Mouse (Mus musculus) cortical plate, adult 2 months (tissue): Measurements from ENCODE around the gene Ccdc58. TPM values are rescaled to one million over a fixed set of nuclear protein-coding genes. Genes with fewer than 3 reads are reported as not detected.

Experiments
- H3K27ac ChIP-seq: fragments of 200-500 bp; 2 replicates; pipeline ENCODE4 v1.5.1; 2012; ENCODE audit warnings: low read length, control low read depth, inconsistent platforms; ENCODE audit not compliant: insufficient read depth
- H3K4me1 ChIP-seq: fragments of 200-500 bp; 2 replicates; pipeline ENCODE4 v1.6.1; 2011; ENCODE audit warnings: low read length; ENCODE audit not compliant: control insufficient read depth, insufficient read depth
- H3K4me3 ChIP-seq: fragments of 200-500 bp; 2 replicates; pipeline ENCODE4 v1.5.1; 2011; ENCODE audit warnings: mild to moderate bottlenecking, low read length, control low read depth; ENCODE audit not compliant: insufficient read depth
- CTCF ChIP-seq: fragments of 200-500 bp; IDR thresholded peaks from 2 replicates; pipeline ENCODE4 v1.5.1; 2011; ENCODE audit warnings: mild to moderate bottlenecking, control low read depth, low read length; ENCODE audit not compliant: insufficient read depth; ENCODE audit errors: extremely low read depth
- POLR2A ChIP-seq: fragments of 200-500 bp; IDR thresholded peaks from 2 replicates; pipeline ENCODE4 v1.6.1; 2011; ENCODE audit warnings: mild to moderate bottlenecking, low read length, control low read depth; ENCODE audit not compliant: insufficient read depth; ENCODE audit errors: extremely low read depth
- polyA plus RNA-seq: library from polyadenylated mRNA; depleted of rRNA; stranded (reverse); fragments of >200 nt; gene quantifications from 2 replicates; pipeline ENCODE4 v1.2.3, GENCODE M21; 2012; rRNA removed

Ccdc58 gene
- polyA plus RNA-seq, 1 experiment: 18.7 TPM

GRCm38 (mm10) chr16:36128092-36128491 is 56.6 kb downstream of the Ccdc58 start:
- TF ChIP-seq POLR2A (no peak), CTCF (no peak)
- H3K4me1 ChIP-seq: no peaks in the 10 kb centered on the region
- H3K27ac ChIP-seq: no peak overlapping the region
- H3K4me3 ChIP-seq: no peak overlapping the region

- Histone ChIP-seq H3K27ac (no peak within 1 kb of the TSS), H3K4me3 (no peak within 1 kb of the TSS), H3K4me1 (no peaks in the 10 kb centered on the region)
- TF ChIP-seq POLR2A (no peak), CTCF (no peak)
Observed at GRCm38 (mm10) chr16:36131141-36131540, 59.7 kb downstream of the Ccdc58 start, which contains the start of gene Csta1. Gene Csta1 (minus strand): TSS chr16:36131241.

GRCm38 (mm10) chr16:36138201-36138600 is 66.7 kb downstream of the Ccdc58 start:
- Histone ChIP-seq H3K27ac (no peak overlapping the region), H3K4me3 (no peak overlapping the region), H3K4me1 (no peaks in the 10 kb centered on the region)
- TF ChIP-seq POLR2A (no peak), CTCF (no peak)

Other genes with a start within 250 kb of the Ccdc58 start
- 1.4 and 1.8 TPM in 2 replicates for gene Parp14, start 200.1 kb upstream of the Ccdc58 start, polyA plus RNA-seq
- gene Parp9, start 133.2 kb upstream of the Ccdc58 start, polyA plus RNA-seq: 3.9 and 4.0 TPM in 2 replicates
- 2.8 TPM in 2 replicates for gene Dtx3l, start 132.5 kb upstream of the Ccdc58 start, polyA plus RNA-seq
- gene Kpna1, start 92.9 kb upstream of the Ccdc58 start, polyA plus RNA-seq: 49.5 and 49.8 TPM in 2 replicates
- 4.4 and 4.8 TPM in 2 replicates for gene Wdr5b, start 30.5 kb upstream of the Ccdc58 start, polyA plus RNA-seq
- gene Fam162a, start 91 bp upstream of the Ccdc58 start, polyA plus RNA-seq: 97.8 and 111 TPM in 2 replicates
- not detected in 2 replicates for gene Csta1, start 59.6 kb downstream of the Ccdc58 start, polyA plus RNA-seq
- not detected in 2 replicates for gene Stfa2l1, start 85.1 kb downstream of the Ccdc58 start, polyA plus RNA-seq
- gene Gm5483, start 112.5 kb downstream of the Ccdc58 start, polyA plus RNA-seq: not detected in 2 replicates
- gene Gm5416, start 138.7 kb downstream of the Ccdc58 start, polyA plus RNA-seq: not detected in 2 replicates
- not detected in 2 replicates for gene 2010005H15Rik, start 149.8 kb downstream of the Ccdc58 start, polyA plus RNA-seq
- gene Stfa1, start 205.3 kb downstream of the Ccdc58 start, polyA plus RNA-seq: not detected in 2 replicates